Mouse (Mus musculus) megakaryocyte, adult 5-6 weeks (primary cell): ENCODE results near the gene Cxcr1. TPM values are rescaled to one million over a fixed set of nuclear protein-coding genes. Genes with fewer than 3 reads are reported as not detected.

Experiments used
- total RNA-seq, 2 experiments: library from RNA; stranded (forward) in 1 of 2; stranded (reverse) in 1 of 2; fragments of 153-499, 151-499 nt in 1 of 2; fragments of 221-1000, 200-1000 nt in 1 of 2; gene quantifications; 2 replicates each; pipeline versions ENCODE4 v1.2.3 to v1.2.4; 2015 to 2017

Gene Cxcr1
- total RNA-seq, 2 experiments from 2014 or later: 0.18 to 0.20 TPM

Other genes with a start within 250 kb of the Cxcr1 start
- gene Tns1, start 70.2 kb downstream of the Cxcr1 start, total RNA-seq (2015): 4.9 and 5.5 TPM in 2 replicates
- gene Tns1, start 70.2 kb downstream of the Cxcr1 start, total RNA-seq (2017): 2.9 and 3.2 TPM in 2 replicates
- 0.25 and 0.38 TPM in 2 replicates for gene Rufy4, start 69.1 kb downstream of the Cxcr1 start, total RNA-seq (2015)
- 1.1 and 2.5 TPM in 2 replicates for gene Rufy4, start 69.1 kb downstream of the Cxcr1 start, total RNA-seq (2017)
- gene Cxcr2, start 40.6 kb downstream of the Cxcr1 start, total RNA-seq (2015): 63.7 and 72.6 TPM in 2 replicates
- 77.3 and 107 TPM in 2 replicates for gene Cxcr2, start 40.6 kb downstream of the Cxcr1 start, total RNA-seq (2017)
- gene Arpc2, start 41.5 kb upstream of the Cxcr1 start, total RNA-seq (2015): 1,564 and 1,782 TPM in 2 replicates
- gene Arpc2, start 41.5 kb upstream of the Cxcr1 start, total RNA-seq (2017): 803 and 834 TPM in 2 replicates
- gene Gpbar1, start 83.9 kb upstream of the Cxcr1 start, total RNA-seq (2015): not detected in 2 replicates
- not detected in 2 replicates for gene Gpbar1, start 83.9 kb upstream of the Cxcr1 start, total RNA-seq (2017)
- 27.8 and 33.6 TPM in 2 replicates for gene Aamp, start 90.1 kb upstream of the Cxcr1 start, total RNA-seq (2015)
- 48.2 and 59.5 TPM in 2 replicates for gene Aamp, start 90.1 kb upstream of the Cxcr1 start, total RNA-seq (2017)
- 23.5 and 23.6 TPM in 2 replicates for gene Pnkd, start 90.3 kb upstream of the Cxcr1 start, total RNA-seq (2015)
- gene Pnkd, start 90.3 kb upstream of the Cxcr1 start, total RNA-seq (2017): 7.7 and 8.9 TPM in 2 replicates
- 13.6 and 15.5 TPM in 2 replicates for gene Tmbim1, start 111.0 kb upstream of the Cxcr1 start, total RNA-seq (2015)
- gene Tmbim1, start 111.0 kb upstream of the Cxcr1 start, total RNA-seq (2017): 11.3 and 13.8 TPM in 2 replicates
- gene Catip, start 167.5 kb upstream of the Cxcr1 start, total RNA-seq (2015): 0.07 TPM in 1 of 2 replicates, not detected in the other
- 0.26 TPM in 1 of 2 replicates, not detected in the other for gene Catip, start 167.5 kb upstream of the Cxcr1 start, total RNA-seq (2017)
- 54.7 and 60.8 TPM in 2 replicates for gene Slc11a1, start 180.6 kb upstream of the Cxcr1 start, total RNA-seq (2015)
- gene Slc11a1, start 180.6 kb upstream of the Cxcr1 start, total RNA-seq (2017): 46.2 and 48.1 TPM in 2 replicates
- gene Ctdsp1, start 196.9 kb upstream of the Cxcr1 start, total RNA-seq (2015): 130 and 145 TPM in 2 replicates
- 53.2 and 61.1 TPM in 2 replicates for gene Ctdsp1, start 196.9 kb upstream of the Cxcr1 start, total RNA-seq (2017)
- not detected in 2 replicates for gene Vil1, start 214.7 kb upstream of the Cxcr1 start, total RNA-seq (2015)
- not detected in 2 replicates for gene Vil1, start 214.7 kb upstream of the Cxcr1 start, total RNA-seq (2017)